Mouse (Mus musculus) midbrain, embryonic 16.5 days (tissue): ENCODE measurements around the gene Snrpd2. TPM values are rescaled to one million over a fixed set of nuclear protein-coding genes. Genes with fewer than 3 reads are reported as not detected.

ENCODE experiments used
- ATAC-seq: fragments of 200-750 bp; cut with Nextera tagmentation; 2 replicates; pipeline ENCODE4 v1.8.0; 2017; ENCODE audit warnings: moderate TSS enrichment
- H3K27ac ChIP-seq: fragments of 300-500 bp; sonication (generic); 2 replicates; pipeline ENCODE4 v1.5.1; 2014; ENCODE audit warnings: mild to moderate bottlenecking, low read length, mixed read lengths
- H3K27me3 ChIP-seq: fragments of 300-500 bp; sonication (generic); 2 replicates; pipeline ENCODE4 v1.6.1; 2014; ENCODE audit warnings: low read depth, low read length, mixed read lengths; ENCODE audit not compliant: control insufficient read depth, insufficient read depth
- H3K36me3 ChIP-seq: fragments of 300-500 bp; sonication (generic); 2 replicates; pipeline ENCODE4 v1.6.1; 2014; ENCODE audit warnings: mild to moderate bottlenecking, low read length, moderate library complexity, mixed read lengths; ENCODE audit not compliant: control insufficient read depth, insufficient read depth
- H3K4me1 ChIP-seq: fragments of 300-500 bp; sonication (generic); 2 replicates; pipeline ENCODE4 v1.6.1; 2014; ENCODE audit warnings: mild to moderate bottlenecking, low read length, mixed read lengths; ENCODE audit not compliant: control insufficient read depth, insufficient read depth
- H3K4me2 ChIP-seq: fragments of 300-500 bp; sonication (generic); 2 replicates; pipeline ENCODE4 v1.6.1; 2014; ENCODE audit warnings: mild to moderate bottlenecking, low read length, mixed read lengths
- H3K4me3 ChIP-seq: fragments of 300-500 bp; sonication (generic); 2 replicates; pipeline ENCODE4 v1.5.1; 2014; ENCODE audit warnings: low read depth, mild to moderate bottlenecking, low read length, moderate library complexity, mixed read lengths
- H3K9ac ChIP-seq: fragments of 300-500 bp; sonication (generic); 2 replicates; pipeline ENCODE4 v1.6.1; 2014; ENCODE audit warnings: low read depth, low read length, mixed read lengths
- H3K9me3 ChIP-seq: fragments of 300-500 bp; sonication (generic); replicated peaks from 2 replicates; pipeline ENCODE4 v1.6.1; 2014; ENCODE audit warnings: mild to moderate bottlenecking, low read length, mixed read lengths; ENCODE audit not compliant: control insufficient read depth, poor library complexity, severe bottlenecking
- WGBS: fragments of 180-500 bp; shearing (Covaris S2); extraction: QIAGEN DNeasy Blood & Tissue Kit; methylation state at CpG from one replicate; pipeline ENCODE4 v1.1.7; 2014; 5-methylcytosine and 5-hydroxymethylcytosine counted together
- polyA plus RNA-seq: library from polyadenylated mRNA; unstranded; fragments of >200 nt; fragmentation: Nextera tagmentation; extraction: Ambion mirVana; gene quantifications from 2 replicates; pipeline ENCODE4 v1.2.1, GENCODE M21; 2015

Gene Snrpd2
- polyA plus RNA-seq, 1 experiment from 2014 or later = 105 TPM

GRCm38 (mm10) chr7:19119631-19120429 is 29.7 kb upstream of the Snrpd2 start, which contains the start of gene Fbxo46:
TSS of gene Fbxo46 (plus strand) at chr7:19119859.
- Histone ChIP-seq H3K27ac (peak within 1 kb of the TSS; percentile 59), H3K4me2 (peak within 1 kb of the TSS; percentile 87), H3K4me3 (peak within 1 kb of the TSS; percentile 71), H3K27me3 (no peaks in the 10 kb centered on the region), H3K9me3 (no peaks in the 10 kb centered on the region; the same call in 1 of the 2 replicates), H3K36me3 (no peaks in the 10 kb centered on the region), H3K9ac (peak within 1 kb of the TSS; percentile 76), H3K4me1 (peaks cover 20% of the 10 kb centered on the region)
- ATAC-seq = peak; percentile 93
- 2% methylated on average over 34 of the region's 34 CpGs for WGBS

GRCm38 (mm10) chr7:19121686-19122085 is 27.8 kb upstream of the Snrpd2 start:
- Histone ChIP-seq H3K36me3 (no peaks in the 10 kb centered on the region), H3K4me1 (peaks cover 20% of the 10 kb centered on the region), H3K4me3 (no peak overlapping the region), H3K27me3 (no peaks in the 10 kb centered on the region), H3K4me2 (no peak overlapping the region), H3K27ac (no peak overlapping the region), H3K9ac (no peak overlapping the region), H3K9me3 (no peaks in the 10 kb centered on the region; the same call in 1 of the 2 replicates)
- no peak for ATAC-seq
- WGBS = 95% methylated on average over 4 of the region's 4 CpGs

DNA sequence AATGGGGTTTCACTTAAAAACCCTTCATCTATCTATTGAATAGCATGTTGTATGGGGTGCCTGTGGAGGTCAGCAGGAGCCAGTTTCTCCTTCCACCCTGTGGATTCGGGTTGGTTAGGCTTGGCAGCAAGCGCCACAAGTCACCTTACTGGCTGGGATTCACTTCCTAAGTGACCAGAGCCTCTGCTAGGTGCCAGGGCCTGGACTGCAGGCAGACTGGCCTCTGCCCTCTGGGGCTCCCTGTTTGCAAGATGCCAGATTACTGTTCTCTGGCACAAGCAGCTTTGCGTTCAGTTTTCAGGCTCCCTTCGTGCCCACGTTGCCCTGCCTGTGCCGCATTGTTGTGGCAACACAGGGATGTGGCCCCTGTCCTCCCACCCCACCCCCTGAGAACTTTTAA is 24.8 kb upstream of the Snrpd2 start:
- Histone ChIP-seq H3K36me3 (peaks cover 3% of the 10 kb centered on the region; the same call in 1 of the 2 replicates), H3K27ac (no peak overlapping the region), H3K9me3 (no peaks in the 10 kb centered on the region), H3K4me1 (peaks cover 16% of the 10 kb centered on the region), H3K27me3 (no peaks in the 10 kb centered on the region), H3K9ac (0 out of 2 replicates have a peak overlapping the region, but pooled peaks have one; percentile 6), H3K4me2 (no peak overlapping the region), H3K4me3 (no peak overlapping the region)
- 91% methylated on average over 6 of the region's 6 CpGs for WGBS
- no peak for ATAC-seq

DNA sequence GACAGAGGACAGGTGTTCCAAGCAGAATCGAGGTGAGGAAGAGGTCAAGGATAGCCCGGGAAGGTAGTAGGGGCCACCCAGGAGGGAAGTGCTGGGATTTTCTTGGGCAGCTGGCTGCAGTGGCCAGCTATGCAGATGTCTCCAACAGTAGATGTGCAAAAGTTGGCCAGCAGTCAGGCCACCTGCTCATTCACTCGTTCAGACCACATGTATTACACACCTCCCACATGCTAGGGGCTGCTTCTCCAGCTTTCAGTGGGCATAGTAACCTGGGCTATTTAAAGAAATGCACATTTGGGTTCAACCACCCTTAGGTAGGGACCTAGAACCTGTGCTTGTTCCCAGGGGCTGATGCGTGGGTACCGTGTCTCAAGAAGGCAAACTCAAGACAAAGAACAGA is 21.8 kb upstream of the Snrpd2 start:
- Histone ChIP-seq H3K4me2 (no peak overlapping the region), H3K9ac (no peak overlapping the region), H3K36me3 (peaks cover 3% of the 10 kb centered on the region; the same call in 1 of the 2 replicates), H3K9me3 (no peaks in the 10 kb centered on the region), H3K27ac (no peak overlapping the region), H3K27me3 (no peaks in the 10 kb centered on the region), H3K4me3 (no peak overlapping the region), H3K4me1 (peaks cover 8% of the 10 kb centered on the region)
- WGBS = 93% methylated on average over 5 of the region's 5 CpGs
- ATAC-seq = no peak

DNA sequence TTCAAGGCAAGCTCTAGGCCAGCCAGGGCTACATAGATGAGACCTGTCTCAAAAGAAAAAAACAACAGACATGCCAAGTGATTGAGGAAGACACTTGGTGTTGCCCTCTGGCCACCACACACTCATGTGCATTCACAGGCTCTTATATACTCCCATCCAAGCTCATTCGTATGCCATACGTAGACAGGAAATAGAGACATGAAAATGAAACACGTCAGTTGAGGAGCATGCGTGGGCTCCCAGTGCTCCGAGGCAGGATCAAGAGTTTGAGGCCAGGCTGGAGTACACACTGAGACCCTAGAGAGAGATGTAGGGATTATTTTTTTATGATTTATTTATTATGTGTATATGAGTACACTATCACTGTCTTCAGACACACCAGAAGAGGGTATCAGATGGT is 20.1 kb upstream of the Snrpd2 start:
- no peak overlapping the region for H3K4me2 ChIP-seq
- 96% methylated on average over 5 of the region's 5 CpGs for WGBS
- no peak for ATAC-seq
- peaks cover 8% of the 10 kb centered on the region for H3K4me1 ChIP-seq
- H3K9ac ChIP-seq = no peak overlapping the region
- H3K4me3 ChIP-seq = no peak overlapping the region
- H3K27ac ChIP-seq = no peak overlapping the region
- H3K36me3 ChIP-seq = peaks cover 3% of the 10 kb centered on the region; the same call in 1 of the 2 replicates
- H3K9me3 ChIP-seq = no peaks in the 10 kb centered on the region
- H3K27me3 ChIP-seq = no peaks in the 10 kb centered on the region

GRCm38 (mm10) chr7:19130657-19131056 is 18.9 kb upstream of the Snrpd2 start:
- no peaks in the 10 kb centered on the region for H3K9me3 ChIP-seq
- H3K9ac ChIP-seq = peak overlapping the region; percentile 30; the same call in 1 of the 2 replicates
- H3K36me3 ChIP-seq = peaks cover 7% of the 10 kb centered on the region
- peak overlapping the region; percentile 61 for H3K4me2 ChIP-seq
- 38% methylated on average over 4 of the region's 4 CpGs for WGBS
- H3K4me1 ChIP-seq = peaks cover 8% of the 10 kb centered on the region
- H3K4me3 ChIP-seq = peak overlapping the region; percentile 58
- H3K27me3 ChIP-seq = no peaks in the 10 kb centered on the region
- H3K27ac ChIP-seq = peak overlapping the region; percentile 76
- 0 out of 2 replicates have a peak, but pooled peaks have one; percentile 19 for ATAC-seq

GRCm38 (mm10) chr7:19131324-19131848 is 18.1 kb upstream of the Snrpd2 start:
- H3K9me3 ChIP-seq = no peaks in the 10 kb centered on the region
- H3K27ac ChIP-seq = peak overlapping the region; percentile 87
- H3K4me2 ChIP-seq = peak overlapping the region; percentile 61
- H3K4me3 ChIP-seq = peak overlapping the region; percentile 58
- WGBS = under 1% methylated on average over 39 of the region's 39 CpGs
- H3K4me1 ChIP-seq = peaks cover 8% of the 10 kb centered on the region
- H3K9ac ChIP-seq = peak overlapping the region; percentile 70
- peak; percentile 99 for ATAC-seq
- H3K36me3 ChIP-seq = peaks cover 13% of the 10 kb centered on the region
- H3K27me3 ChIP-seq = no peaks in the 10 kb centered on the region

GRCm38 (mm10) chr7:19136168-19136567 is 13.4 kb upstream of the Snrpd2 start:
- Histone ChIP-seq H3K36me3 (peaks cover 28% of the 10 kb centered on the region; the same call in 1 of the 2 replicates), H3K4me3 (no peak overlapping the region), H3K9ac (no peak overlapping the region), H3K9me3 (no peaks in the 10 kb centered on the region), H3K27me3 (no peaks in the 10 kb centered on the region), H3K4me1 (peaks cover 4% of the 10 kb centered on the region), H3K4me2 (no peak overlapping the region), H3K27ac (no peak overlapping the region)
- WGBS = 94% methylated on average over 13 of the region's 13 CpGs
- no peak for ATAC-seq
